Mouse (Mus musculus): ENCODE data around the gene Fkbp6. TPM values are rescaled to one million over a fixed set of nuclear protein-coding genes. Genes with fewer than 3 reads are reported as not detected.

Gene Fkbp6
- total RNA-seq, 2 experiments from 2014 or later: not detected

DNA sequence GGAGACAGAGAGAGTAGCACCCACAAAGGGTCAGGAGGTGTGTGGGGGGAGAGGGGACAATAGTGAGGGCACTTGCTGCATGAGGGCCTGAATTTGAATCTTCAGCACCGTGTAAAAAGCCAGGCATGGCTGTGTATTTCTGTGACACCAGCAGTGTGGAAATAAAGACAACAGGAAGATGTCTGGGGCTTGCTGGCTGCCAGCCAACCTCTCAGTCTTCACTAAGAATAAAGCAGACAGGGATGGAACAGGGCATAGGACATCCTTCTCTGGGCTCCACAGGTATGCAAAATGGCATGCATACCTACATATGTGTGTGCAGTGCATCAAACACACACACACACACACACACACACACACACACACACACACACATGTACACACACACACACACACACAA lies 6.2 kb upstream of the Fkbp6 start:
- no peak for ATAC-seq (replicated peaks; ENCODE audit: low FRiP score, poor library complexity, severe bottlenecking)

DNA sequence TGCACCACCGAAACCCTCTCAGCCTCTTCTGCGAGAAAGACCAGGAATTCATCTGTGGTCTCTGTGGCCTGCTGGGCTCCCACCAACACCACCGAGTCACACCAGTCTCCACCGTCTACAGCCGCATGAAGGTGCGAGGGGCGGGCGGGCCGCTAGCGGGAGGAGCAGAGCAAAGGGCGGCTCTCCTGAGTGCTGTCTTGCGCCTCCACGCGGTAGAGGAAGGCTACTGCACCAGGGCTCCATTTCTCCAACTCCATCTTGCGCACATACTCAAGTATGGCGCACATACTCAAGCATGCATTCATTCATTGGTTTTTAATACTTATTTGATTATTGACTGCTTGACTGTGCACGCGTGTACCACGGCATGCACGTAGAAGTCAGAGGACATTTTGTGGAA lies 3.7 kb upstream of the Fkbp6 start:
- 0 out of 2 replicates have a peak, but pooled peaks have one; percentile 36 for ATAC-seq (replicated peaks; ENCODE audit: low FRiP score, poor library complexity, severe bottlenecking)

DNA sequence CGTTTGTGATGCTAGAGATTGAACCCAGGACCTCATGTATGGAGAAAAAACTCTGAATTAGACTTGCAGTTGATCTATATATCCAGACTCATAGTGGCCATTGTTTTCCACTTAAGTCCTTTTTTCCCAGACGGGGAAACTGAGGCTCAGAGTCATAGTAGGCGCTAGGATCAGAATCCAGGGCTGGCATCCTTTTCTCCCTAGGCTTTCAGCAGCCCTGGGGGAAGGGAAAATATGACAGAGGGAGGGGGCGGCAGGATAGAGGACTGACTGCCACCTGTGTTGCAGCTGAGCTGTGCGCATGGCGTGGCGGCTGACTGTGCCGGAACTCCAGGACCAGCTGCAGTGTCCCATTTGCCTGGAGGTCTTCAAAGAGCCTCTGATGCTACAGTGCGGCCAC lies 3.2 kb upstream of the Fkbp6 start, which contains the start of gene Trim50:
Trim50 (plus strand) TSS at position 301 of the 400 bp plus-strand sequence.
- no peak for ATAC-seq (replicated peaks; ENCODE audit: low FRiP score, poor library complexity, severe bottlenecking)

DNA sequence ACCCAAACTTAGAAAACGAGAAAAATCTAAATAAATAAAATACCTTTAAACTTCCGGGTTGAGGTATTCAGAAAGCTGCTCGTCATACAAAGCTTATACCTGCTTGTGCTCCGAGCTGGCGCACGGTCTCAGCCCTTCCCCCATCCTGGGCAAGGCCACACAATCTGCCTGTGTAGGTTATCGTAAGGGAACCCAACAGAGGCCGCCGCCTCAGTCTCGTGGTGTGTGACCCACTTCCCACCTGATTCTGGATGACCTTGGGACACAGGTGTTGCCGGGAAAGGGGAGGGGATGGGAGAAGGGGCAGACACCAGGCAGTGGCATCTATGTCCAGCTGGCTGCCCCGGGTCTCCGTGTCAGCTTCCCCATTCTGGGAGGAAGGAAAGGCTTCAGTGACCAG lies 1.8 kb upstream of the Fkbp6 start:
- no peak for ATAC-seq (replicated peaks; ENCODE audit: low FRiP score, poor library complexity, severe bottlenecking)

DNA sequence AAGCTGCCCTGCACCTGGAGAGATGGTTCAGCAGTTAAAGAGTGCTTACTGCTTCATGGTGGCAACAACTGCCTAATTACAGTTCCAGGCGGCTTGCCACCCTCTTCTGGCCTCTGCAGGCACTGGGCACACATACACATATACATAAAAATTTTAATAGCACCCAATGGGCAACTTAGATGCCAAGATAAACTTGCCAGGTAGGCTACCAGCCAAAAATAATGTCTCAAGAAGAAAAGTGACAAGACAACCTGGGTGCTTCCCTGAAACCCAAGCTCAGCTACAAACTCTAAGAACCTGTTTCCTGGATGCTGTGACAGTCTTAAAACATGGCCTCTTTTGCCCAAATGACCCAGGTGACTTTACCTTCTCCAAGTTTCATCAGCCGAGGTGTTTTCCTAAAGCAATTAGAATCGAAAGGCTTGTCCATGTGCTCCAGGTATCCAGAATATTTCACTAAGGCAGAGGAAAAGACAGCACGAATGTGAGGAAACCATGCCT lies 2.3 kb downstream of the Fkbp6 start:
- no peak for ATAC-seq (replicated peaks; ENCODE audit: low FRiP score, poor library complexity, severe bottlenecking)

DNA sequence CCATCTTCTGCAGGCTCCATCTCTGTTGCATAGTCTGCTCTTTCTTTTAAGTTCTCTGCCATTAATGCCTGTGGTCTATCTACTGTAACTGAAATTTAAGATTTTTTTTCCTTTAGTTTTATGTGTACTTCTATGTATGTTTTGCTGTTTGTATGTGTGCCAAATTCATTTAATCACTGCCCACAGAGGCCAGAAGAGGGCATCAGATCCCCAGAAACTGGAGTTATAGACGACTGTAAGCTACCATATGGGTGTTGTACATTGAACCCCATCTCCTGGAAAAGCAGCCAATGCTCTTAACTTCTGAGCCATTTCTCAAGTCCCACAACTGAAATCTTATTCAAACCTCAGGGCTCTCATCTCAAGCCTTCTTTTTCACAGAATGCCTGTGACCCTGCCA lies 3.4 kb downstream of the Fkbp6 start:
- no peak for ATAC-seq (replicated peaks; ENCODE audit: low FRiP score, poor library complexity, severe bottlenecking)

DNA sequence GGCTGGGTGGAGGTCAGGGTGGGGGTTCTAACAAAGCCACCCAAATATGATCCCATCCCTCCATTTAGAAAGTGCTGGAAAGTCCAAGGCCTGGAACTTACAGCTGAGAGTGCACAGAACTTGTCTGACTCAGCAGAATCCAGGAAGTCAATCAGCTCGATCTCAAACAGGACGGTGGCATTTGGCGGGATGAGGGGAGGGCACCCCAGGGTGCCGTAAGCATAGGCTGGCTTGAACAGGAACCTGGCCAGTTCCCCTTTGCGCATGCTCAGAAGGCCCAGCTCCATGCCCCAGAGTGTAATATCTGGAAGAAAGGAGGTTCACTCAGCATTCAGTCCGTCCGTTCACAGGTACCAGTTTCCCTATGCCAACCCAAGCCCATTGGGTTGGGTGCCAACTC lies 3.9 kb downstream of the Fkbp6 start:
- 0 out of 2 replicates have a peak, but pooled peaks have one; percentile 13 for ATAC-seq (replicated peaks; ENCODE audit: low FRiP score, poor library complexity, severe bottlenecking)

DNA sequence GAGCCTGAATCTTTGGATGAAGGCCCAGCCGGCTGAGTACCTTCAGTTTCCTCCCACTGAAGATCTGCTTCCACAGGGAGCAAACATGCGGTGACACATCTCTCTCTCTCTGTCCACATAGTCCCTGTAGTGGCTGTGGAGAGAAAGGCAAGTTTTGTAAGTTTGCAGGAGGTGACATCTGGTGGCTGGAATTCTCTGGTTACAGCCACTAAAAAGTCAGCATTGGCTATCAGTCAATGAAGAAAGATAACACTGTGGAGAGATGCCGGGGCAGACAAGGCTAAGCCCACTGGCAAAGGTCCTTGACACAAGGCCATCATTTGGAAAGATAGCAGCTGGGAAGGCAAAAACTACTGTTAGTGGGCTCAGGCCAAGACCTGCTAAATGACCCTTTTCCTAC lies 12.3 kb downstream of the Fkbp6 start:
- ATAC-seq (replicated peaks; ENCODE audit: low FRiP score, poor library complexity, severe bottlenecking): no peak

DNA sequence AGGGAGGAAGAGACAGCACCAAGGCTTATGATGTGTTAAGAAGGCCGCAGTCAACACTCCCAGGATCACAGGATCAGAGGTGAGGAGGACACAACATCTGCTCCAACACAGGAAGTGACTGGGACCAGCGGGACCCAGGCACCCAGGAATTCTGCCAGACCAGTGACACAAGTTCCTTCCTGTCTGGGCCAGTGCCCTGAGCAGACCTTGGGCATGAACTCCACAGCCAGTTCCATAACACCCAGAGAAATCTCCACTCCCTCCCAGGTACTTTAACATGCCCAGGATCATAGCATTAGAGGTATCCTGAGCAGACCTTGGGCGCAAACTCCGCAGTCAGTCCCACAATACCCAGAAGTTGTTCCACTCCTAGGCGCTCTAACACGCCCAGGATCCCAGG lies 18.7 kb downstream of the Fkbp6 start:
- no peak for ATAC-seq (replicated peaks; ENCODE audit: low FRiP score, poor library complexity, severe bottlenecking)

DNA sequence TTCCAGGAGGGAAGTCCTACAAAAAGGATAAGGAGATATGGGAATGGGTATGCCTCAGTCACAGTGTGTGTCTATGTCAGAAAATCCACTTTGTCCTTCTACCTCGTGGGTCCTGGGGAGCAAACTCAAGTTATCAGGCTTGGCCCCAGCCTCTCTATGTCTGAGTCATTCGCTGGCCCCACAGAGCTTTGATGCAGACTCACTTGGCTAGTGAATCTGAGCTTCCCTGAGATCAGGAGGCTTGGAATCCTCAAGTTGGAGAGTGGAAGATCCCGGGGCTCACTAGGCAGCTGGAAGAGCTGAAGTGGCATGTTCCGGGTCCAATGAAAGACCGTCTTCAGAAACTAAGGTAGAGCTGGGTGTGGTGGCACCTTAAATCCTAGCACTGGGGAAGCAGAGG lies 19.6 kb downstream of the Fkbp6 start:
- no peak for ATAC-seq (replicated peaks; ENCODE audit: low FRiP score, poor library complexity, severe bottlenecking)

DNA sequence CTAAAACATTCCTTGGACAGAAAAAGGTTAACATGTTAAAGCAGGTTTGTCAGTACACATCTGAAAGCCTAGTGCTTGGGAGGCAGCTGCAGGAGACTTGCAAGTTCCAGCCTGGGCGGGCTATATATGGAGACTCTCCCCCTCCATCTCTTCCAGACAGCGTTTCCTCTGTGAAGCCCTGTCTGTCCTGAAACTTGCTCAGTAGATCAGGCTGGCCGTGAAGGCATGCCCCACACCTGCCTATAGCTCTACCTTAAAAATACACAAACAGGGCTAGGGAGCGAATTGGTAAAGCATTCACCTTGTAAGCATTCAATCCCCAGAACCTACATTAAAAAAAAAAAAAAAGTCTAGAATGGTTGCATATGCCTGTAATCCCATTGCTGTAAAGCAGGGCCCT lies 20.4 kb downstream of the Fkbp6 start:
- no peak for ATAC-seq (replicated peaks; ENCODE audit: low FRiP score, poor library complexity, severe bottlenecking)

DNA sequence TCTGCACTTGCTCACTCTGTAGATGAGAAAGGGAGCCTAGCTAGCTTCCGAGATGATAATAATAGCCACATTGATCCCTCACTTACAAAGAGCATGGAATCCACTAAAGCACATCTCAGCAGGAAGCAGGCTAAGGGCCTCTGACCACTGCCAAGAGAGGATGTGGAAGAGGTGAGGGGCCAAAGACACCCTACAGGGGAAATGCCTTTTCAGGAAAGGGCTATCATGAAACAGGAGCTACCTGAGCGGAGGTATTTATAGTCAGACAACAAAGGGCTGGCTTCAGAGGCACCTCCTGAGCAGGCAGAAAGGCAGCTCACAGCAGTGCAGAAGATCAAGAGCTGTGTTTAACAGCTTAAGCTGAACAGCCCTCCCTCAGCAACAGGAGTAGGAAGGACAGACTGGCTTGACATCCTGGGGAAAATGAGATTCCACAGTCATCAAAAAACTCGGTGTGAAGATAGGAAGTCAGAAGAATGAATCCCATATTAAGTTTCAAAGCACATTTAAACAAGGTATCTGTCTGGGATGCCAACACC lies 23.7 kb downstream of the Fkbp6 start:
- no peak for ATAC-seq (replicated peaks; ENCODE audit: low FRiP score, poor library complexity, severe bottlenecking)

DNA sequence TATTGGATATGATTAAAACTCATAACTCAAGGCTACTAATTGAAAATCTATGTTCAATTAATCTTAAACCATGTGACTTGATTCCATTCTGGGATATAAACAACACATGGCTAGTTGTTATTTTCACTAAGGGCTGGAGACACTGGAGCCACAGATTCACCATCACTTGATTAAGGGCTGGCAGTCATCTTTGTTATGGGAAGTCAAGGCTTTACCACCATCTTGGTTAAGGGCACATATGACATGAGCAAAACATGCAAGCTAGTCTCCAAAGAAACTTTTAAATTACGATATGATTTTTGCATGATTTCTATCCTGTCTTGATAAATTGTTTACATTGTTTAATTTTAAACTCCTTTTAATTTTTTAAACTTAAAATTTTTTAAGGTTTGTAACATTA lies 27.6 kb downstream of the Fkbp6 start:
- ATAC-seq (replicated peaks; ENCODE audit: low FRiP score, poor library complexity, severe bottlenecking): no peak

DNA sequence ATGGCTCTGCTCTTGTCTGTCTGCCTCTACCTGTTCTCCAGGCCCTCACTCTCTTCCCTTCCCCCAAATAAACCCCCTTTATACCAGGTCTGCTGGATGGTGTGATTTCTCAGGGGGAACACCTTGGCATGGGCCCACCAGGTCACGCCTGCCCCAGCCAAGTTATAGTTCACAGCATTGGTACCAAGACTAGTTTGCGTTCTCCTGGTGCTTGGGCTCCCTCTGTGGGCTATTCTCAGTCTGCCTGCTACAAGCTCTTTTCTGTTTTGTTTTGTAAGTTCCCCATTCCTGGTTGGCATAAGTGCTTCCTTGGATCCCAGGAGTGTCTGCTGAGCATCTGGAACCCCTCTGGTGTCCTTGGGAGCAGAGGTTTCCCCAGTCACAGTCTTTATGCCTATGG lies 30.0 kb downstream of the Fkbp6 start:
- ATAC-seq (replicated peaks; ENCODE audit: low FRiP score, poor library complexity, severe bottlenecking): no peak

DNA sequence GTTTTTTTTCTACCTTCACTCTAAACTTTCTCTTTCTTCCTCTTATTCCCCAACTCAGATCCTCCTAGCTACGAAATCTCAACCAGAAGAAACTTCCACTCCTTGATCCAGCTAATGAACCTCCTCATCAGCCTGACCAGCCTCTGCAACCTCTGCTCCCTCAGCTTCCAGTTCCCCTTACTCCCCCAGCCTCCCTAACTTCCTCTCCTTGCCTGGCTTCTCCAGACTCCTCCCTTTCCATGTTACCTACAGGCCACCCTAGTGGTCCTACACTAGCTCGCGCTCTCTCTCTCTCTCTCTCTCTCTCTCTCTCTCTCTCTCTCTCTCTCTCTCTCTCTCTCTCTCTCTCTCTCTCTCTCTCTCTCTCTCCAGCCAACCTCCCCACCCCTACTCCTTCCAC lies 33.7 kb downstream of the Fkbp6 start:
- no peak for ATAC-seq (replicated peaks; ENCODE audit: low FRiP score, poor library complexity, severe bottlenecking)

DNA sequence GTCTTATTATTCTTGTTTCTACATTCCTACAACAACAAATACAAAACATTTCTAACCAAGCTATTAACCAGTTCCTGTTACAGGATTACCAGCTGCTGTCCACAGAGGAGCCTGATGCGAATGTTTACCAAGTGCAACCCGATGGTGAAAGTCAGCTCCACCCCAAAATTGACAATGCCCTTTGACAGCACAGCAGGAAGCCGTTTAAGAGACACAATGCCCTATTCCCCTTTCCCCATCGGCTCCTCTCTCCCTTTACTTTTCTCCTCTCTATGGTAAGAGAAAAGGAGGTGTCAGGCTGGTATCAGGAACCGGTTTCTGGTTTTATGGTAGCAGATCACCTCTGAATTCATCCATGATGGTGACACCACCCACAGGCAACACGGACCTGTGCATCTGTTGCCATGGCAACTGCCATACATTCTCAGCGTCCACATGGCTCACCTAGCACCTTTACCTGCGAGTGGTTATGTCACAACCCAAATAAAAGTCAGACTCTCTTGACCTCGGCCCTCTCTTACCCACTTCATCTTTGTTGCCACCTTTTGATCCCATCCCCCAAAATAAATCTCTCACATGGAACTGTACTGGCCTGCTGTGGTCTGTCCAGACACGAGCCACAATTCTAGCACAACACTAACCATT lies 43.4 kb downstream of the Fkbp6 start:
- 0 out of 2 replicates have a peak, but pooled peaks have one; percentile 39 for ATAC-seq (replicated peaks; ENCODE audit: low FRiP score, poor library complexity, severe bottlenecking)

DNA sequence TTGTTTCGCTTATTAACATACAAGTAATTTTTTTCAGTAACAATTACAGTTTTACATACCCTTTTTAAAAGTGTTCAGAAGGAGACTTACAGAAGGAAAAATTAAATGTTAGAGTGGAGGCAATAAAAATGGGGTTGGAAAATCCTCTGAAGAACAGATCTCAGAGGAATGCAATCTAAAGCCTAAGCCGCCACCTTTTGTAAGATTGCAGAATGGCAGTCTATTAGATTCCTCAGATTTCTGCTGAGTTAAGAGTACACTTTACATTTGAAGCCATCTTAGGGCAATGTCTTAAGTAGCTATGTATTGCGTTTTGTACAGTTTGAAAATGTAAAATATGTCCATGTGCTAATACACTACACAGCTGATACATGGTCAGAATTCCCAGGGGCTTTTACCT lies 47.4 kb downstream of the Fkbp6 start:
- no peak for ATAC-seq (replicated peaks; ENCODE audit: low FRiP score, poor library complexity, severe bottlenecking)

DNA sequence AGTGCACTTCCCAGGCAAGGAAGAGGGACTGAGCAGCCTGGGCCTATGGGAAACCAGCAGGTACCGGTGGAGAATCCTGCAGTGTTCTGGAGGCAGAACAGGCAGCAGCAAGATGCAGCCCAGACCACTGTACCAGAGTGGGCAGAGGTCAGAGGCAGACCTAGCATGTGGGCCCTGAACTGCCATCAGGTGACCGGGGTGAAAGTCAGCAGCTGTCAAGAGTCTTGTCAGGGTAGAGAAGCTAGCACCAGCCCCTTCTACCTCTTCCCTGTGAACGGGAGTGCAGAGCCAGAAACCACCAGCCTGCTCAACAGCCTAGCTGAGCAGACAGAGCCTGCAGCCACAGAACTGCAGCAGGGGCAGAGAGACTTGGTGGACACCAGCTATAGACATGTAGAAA lies 47.9 kb downstream of the Fkbp6 start:
- no peak for ATAC-seq (replicated peaks; ENCODE audit: low FRiP score, poor library complexity, severe bottlenecking)

DNA sequence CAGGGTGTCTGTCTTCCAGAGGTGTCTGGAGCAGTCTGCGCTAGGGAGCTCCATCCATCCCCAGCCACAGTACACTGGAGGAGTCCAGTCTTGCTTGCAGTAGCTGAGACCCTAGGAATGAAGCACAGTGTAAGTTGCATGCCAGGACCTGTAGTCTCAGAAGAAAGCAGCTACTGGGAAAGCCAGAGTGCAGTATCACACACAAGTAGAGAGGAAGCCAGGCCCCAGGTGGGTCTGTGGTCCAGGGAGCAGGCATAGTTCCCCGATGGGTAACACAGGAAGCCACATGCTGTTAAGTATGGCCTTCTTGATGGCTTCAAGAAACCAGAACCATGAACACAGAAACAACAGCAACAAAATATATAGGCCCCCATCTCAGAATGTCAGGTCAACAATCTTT lies 57.8 kb downstream of the Fkbp6 start:
- no peak for ATAC-seq (replicated peaks; ENCODE audit: low FRiP score, poor library complexity, severe bottlenecking)

DNA sequence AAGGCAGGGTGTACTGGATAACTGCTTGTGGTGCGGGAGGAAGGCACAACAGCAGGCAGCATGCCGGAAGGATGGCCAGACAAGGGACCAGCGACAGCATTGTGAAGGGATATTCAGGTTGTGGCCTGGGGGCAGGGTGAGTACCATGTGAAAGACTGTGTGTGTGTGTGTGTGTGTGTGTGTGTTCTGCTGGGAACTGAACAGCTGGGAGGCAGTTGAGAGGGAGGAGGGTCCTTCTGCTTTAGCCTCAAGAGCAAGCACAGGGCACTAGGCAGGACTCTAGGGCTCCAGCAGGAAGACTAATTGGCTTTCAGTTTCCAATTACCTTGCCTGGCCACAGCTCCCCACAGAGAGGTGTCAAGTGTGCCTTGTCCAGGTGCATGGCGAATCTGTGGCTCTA lies 58.7 kb downstream of the Fkbp6 start:
- no peak for ATAC-seq (replicated peaks; ENCODE audit: low FRiP score, poor library complexity, severe bottlenecking)

DNA sequence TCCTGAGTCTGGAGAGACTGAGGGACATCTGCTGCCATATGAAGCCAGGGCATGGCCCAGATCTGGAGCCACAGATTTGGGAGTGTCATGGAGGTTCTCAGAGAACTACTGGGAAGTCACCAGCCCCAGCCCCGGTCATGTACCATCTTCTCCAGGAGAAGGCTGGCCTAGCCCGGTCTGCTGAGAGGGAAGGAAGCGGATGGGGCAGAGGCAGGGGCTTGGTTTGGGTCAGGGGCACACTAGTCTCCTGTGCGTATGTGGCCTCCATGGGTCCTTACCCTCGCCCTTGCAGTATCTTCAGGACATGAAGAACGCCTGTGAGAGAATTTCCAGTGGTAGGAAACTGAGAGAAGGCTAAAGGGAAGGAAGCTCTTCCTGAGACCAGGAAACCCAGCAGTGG lies 59.1 kb downstream of the Fkbp6 start:
- no peak for ATAC-seq (replicated peaks; ENCODE audit: low FRiP score, poor library complexity, severe bottlenecking)

DNA sequence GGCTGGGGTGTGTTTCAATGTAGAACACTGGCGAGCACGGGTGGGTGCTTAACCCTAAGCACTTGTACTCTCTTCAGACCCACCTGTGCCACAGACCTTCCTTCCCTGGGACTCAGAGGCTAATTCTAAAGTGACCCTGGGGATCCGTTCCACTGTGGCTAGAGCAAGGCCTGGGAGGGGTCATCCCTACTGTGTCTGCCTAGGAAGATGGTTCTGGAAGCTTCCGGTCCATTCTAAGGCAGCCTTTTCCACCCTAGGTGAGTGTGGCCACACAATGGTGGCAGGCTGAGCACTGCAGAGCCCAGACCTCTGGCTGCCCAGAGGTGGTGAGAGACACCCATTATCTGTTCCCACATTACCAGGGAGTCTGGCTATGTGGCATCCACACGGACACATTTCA lies 62.9 kb downstream of the Fkbp6 start:
- ATAC-seq (replicated peaks; ENCODE audit: low FRiP score, poor library complexity, severe bottlenecking): no peak
